ENCODE assay signal across 22 mouse cellular contexts in genomic region chr3:22116188-22116587, GRCm38 (mm10). TPM values are rescaled to one million over a fixed set of nuclear protein-coding genes. Genes with fewer than 3 reads are reported as not detected.
DNase-seq lines count a peak whose midpoint lies in the region; ATAC-seq lines count a peak whose summit lies in the region.
"Had no signal": no experiment of that assay in that cellular context is flagged by ENCODE, and none has a peak within 500 bp of the region (broad histone marks: within the 10 kb centered on the region; RNA-seq: fewer than 3 reads in every experiment).

No protein-coding gene starts in this region.

- H3K27ac ChIP-seq in midbrain, embryonic 15.5 days: no peak overlapping the region
- H3K27ac ChIP-seq: embryonic facial prominence, embryonic 12.5 days; forebrain, embryonic 12.5 days; heart, embryonic 13.5 days; hindbrain, embryonic 15.5 days had no signal

- no peaks in the 10 kb centered on the region; the same call in 1 of the 2 replicates for H3K36me3 ChIP-seq in splenic B cell, adult 2 months (ENCODE audit: control insufficient read depth, insufficient read depth, low read length, poor library complexity, severe bottlenecking)
- no peaks in the 10 kb centered on the region for H3K36me3 ChIP-seq in midbrain, embryonic 15.5 days (replicated peaks)
- H3K36me3 ChIP-seq: embryonic facial prominence, embryonic 12.5 days; forebrain, embryonic 12.5 days; heart, embryonic 13.5 days; hindbrain, embryonic 15.5 days had no signal

- H3K4me3 ChIP-seq in midbrain, embryonic 15.5 days: no peak overlapping the region
- H3K4me3 ChIP-seq: embryonic facial prominence, embryonic 12.5 days; forebrain, embryonic 12.5 days; heart, embryonic 13.5 days; hindbrain, embryonic 15.5 days had no signal

- no peaks in the 10 kb centered on the region for H3K27me3 ChIP-seq in splenic B cell, adult 2 months (ENCODE audit: control insufficient read depth, insufficient read depth, low read length, poor library complexity, severe bottlenecking)
- H3K27me3 ChIP-seq in midbrain, embryonic 15.5 days (replicated peaks): no peaks in the 10 kb centered on the region
- H3K27me3 ChIP-seq: embryonic facial prominence, embryonic 12.5 days; forebrain, embryonic 12.5 days; heart, embryonic 13.5 days; hindbrain, embryonic 15.5 days had no signal

- no peaks in the 10 kb centered on the region for H3K9me3 ChIP-seq in midbrain, embryonic 15.5 days
- H3K9me3 ChIP-seq: embryonic facial prominence, embryonic 12.5 days; G1E; hindbrain, embryonic 15.5 days had no signal

- peak; percentile 19 to 34 for DNase-seq in spleen, postnatal 36 days (ENCODE audit: low spot score in 2 of 2)
- DNase-seq in spleen, postnatal 14 days (ENCODE audit: low spot score in 2 of 2): no peak
- peak; percentile 48 for DNase-seq in splenic B cell, adult 2 months (ENCODE audit: low read depth, low spot score)
- no peak for DNase-seq in lung, postnatal 14 days
- DNase-seq: adrenal gland, postnatal 10 days; B cell, adult 2 months; cerebellum, adult 11 months; cerebellum, adult 8-10 months; cerebellum, postnatal 14 days; embryo, embryonic 11 days; gastrocnemius, postnatal 25 days; heart, postnatal 36 days; kidney, adult 11 months had no signal

- ATAC-seq in CD4-positive, CD25-positive, alpha-beta regulatory T cell, adult 4 months: peak; percentile 76
- ATAC-seq in inflammation-experienced regulatory T-cells, adult 6 months: peak; percentile 72
- no peak for ATAC-seq in midbrain, embryonic 15.5 days (replicated peaks)
- ATAC-seq in erythroblast, adult 5-6 weeks (replicated peaks; ENCODE audit: low FRiP score, poor library complexity, severe bottlenecking): no peak

- no peak overlapping the region for H3K4me2 ChIP-seq in midbrain, embryonic 15.5 days
- H3K4me2 ChIP-seq: embryonic facial prominence, embryonic 12.5 days; forebrain, embryonic 12.5 days; heart, embryonic 13.5 days; hindbrain, embryonic 15.5 days had no signal

- no peak overlapping the region for H3K9ac ChIP-seq in midbrain, embryonic 15.5 days
- H3K9ac ChIP-seq: embryonic facial prominence, embryonic 12.5 days; forebrain, embryonic 12.5 days; heart, embryonic 13.5 days; hindbrain, embryonic 15.5 days had no signal

- H3K4me1 ChIP-seq in midbrain, embryonic 15.5 days: peaks cover 11% of the 10 kb centered on the region; the same call in 1 of the 2 replicates

- WGBS in midbrain, embryonic 15.5 days: 96% methylated on average over 1 of the region's 1 CpGs

RNA-seq across cellular contexts. Expression of gene Tbl1xr1, which starts 39.7 kb away (rescaled TPM):
- 10 to 100 TPM; 21.6 to 25.6 TPM for polyA plus RNA-seq in CD4-positive, CD25-positive, alpha-beta regulatory T cell, adult 4 months (2017; shearing (Covaris generic))
- 10 to 100 TPM; 24.4 to 29.1 (median 27.5) TPM for polyA plus RNA-seq in inflammation-experienced regulatory T-cells, adult 6 months (2017; shearing (Covaris generic))
- 16.1 and 16.2 TPM in 2 replicates for polyA plus RNA-seq in midbrain, embryonic 15.5 days (2015; fragmentation: Nextera tagmentation; extraction: Ambion mirVana)
- total RNA-seq in erythroblast, adult 5-6 weeks (2015; ENCODE audit: low replicate concordance): 22.3 and 24.0 TPM in 2 replicates
- 15.9 and 19.8 TPM in 2 replicates for total RNA-seq in erythroblast, adult 5-6 weeks (2017; ENCODE audit: low replicate concordance)

Comparison
In these comparisons a context has a peak if more than half of its experiments do, and no peak if none do; other contexts are left out.
1. DNase-seq: peak in spleen, postnatal 36 days (2 of 2) and splenic B cell, adult 2 months (single experiment); none in spleen, postnatal 14 days (0 of 2) and lung, postnatal 14 days (single experiment).
2. ATAC-seq: peak in CD4-positive, CD25-positive, alpha-beta regulatory T cell, adult 4 months (single experiment) and inflammation-experienced regulatory T-cells, adult 6 months (single experiment); none in midbrain, embryonic 15.5 days (single experiment) and erythroblast, adult 5-6 weeks (single experiment).